Mouse (Mus musculus) 3T3-L1 (cell line): ENCODE data around the gene N4bp2.
"Not testable (repeated sequence)": the region's sequence is repeated elsewhere in the genome, so short reads cannot be mapped to it uniquely, and the experiment has no call there.

Experiments used
- DNase-seq: peaks from one replicate; pipeline ENCODE4 v3.0.0-alpha.2; 2015; ENCODE audit warnings: low read depth, low spot score

The N4bp2 gene

DNA sequence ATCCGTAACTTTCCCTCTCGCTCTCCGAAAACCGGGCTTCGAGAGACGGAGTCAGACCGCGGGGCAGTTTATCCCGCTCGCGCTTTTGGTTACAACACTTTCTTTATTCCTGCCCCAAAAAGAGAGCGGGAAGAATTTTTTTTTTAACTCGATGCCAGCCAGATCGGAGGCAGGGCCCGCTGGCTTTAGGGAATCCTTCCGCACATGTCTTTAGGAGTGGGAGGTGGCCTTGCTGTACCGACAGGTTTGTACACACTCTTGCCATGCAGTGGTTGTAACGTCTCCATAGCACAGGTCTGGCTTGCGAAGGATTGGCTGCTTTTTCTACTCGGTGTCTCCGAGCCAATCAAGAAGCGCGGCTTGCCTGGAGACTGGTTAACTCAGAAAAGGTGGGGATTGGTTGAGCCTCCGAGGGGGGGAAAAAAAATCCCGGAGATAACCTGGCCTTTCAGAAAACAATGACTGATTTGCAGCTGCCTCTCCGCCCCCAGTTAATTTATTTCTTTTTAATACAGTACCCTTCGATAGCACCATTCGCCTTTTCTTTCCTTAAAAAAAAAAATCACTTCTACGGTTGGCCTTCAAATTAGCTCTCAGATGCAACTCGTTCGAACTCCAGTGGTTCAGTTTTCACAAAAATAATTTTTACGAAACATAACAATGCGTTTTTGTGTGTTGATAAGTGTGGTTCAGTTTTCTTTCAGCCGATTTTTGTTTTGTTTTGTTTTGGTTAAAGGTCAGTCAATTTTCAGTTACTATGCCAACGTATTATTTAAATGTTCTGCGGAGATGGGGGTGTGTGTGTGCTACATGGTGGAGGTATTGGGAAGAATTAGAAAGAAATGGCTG lies 1.7 kb downstream of the N4bp2 start:
- DNase-seq: peak; percentile 98

DNA sequence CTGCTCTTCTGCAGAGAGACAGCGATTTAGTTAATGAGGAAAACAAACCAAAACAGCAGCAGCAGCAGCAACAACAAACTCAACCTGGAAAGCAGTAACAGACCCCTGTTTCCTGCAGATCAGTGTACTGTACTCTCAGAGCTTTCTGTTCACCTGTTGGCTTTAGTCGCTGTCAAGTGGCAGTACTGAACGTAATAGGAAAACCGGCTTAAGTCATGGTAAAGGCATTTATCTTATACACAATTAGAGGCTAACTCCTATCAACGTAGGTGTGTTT lies 2.3 kb downstream of the N4bp2 start:
- no peak for DNase-seq

GRCm38 (mm10) chr5:65768007-65768406 lies 4.7 kb downstream of the N4bp2 start:
- DNase-seq: no peak

DNA sequence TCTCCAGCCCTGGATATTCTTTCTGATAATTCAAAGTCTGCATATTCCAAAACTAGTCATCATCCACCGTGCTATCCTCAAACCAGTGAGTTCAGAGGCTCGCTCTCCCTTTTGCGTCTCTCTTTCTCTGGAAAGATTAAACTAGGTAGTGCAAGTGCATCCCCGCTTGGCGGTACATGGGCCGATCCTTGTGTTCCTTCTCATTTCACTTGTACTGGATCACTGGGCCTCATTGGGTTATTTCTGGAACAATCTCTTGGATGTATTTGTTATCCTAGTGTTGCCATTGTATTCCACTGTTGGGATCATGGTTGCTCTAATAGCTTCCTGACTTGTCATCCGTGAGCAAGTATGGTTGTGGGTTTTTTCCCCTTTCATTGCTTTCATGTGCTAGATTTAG lies 6.7 kb downstream of the N4bp2 start:
- DNase-seq: no peak

GRCm38 (mm10) chr5:65770493-65770892 lies 7.2 kb downstream of the N4bp2 start:
- DNase-seq: no peak

GRCm38 (mm10) chr5:65773957-65774356 lies 10.6 kb downstream of the N4bp2 start:
- not testable (repeated sequence) for DNase-seq

GRCm38 (mm10) chr5:65776166-65776565 lies 12.8 kb downstream of the N4bp2 start:
- DNase-seq: no peak

GRCm38 (mm10) chr5:65776907-65777306 lies 13.6 kb downstream of the N4bp2 start:
- no peak for DNase-seq

GRCm38 (mm10) chr5:65778986-65779385 lies 15.7 kb downstream of the N4bp2 start:
- not testable (repeated sequence) for DNase-seq

- no peak for DNase-seq
Measured at GRCm38 (mm10) chr5:65779401-65780063, 16.2 kb downstream of the N4bp2 start.

GRCm38 (mm10) chr5:65781147-65781715 lies 17.9 kb downstream of the N4bp2 start:
- no peak for DNase-seq

- no peak for DNase-seq
Measured at GRCm38 (mm10) chr5:65781769-65782715, 18.7 kb downstream of the N4bp2 start.

- DNase-seq: no peak
Measured at GRCm38 (mm10) chr5:65790604-65791225, 27.4 kb downstream of the N4bp2 start.

GRCm38 (mm10) chr5:65794202-65794601 lies 30.9 kb downstream of the N4bp2 start:
- no peak for DNase-seq

- no peak for DNase-seq
Measured at GRCm38 (mm10) chr5:65794702-65795101, 31.4 kb downstream of the N4bp2 start.

GRCm38 (mm10) chr5:65795293-65795993 lies 32.1 kb downstream of the N4bp2 start:
- DNase-seq: no peak

- no peak for DNase-seq
Measured at GRCm38 (mm10) chr5:65795994-65796298, 32.6 kb downstream of the N4bp2 start.

GRCm38 (mm10) chr5:65823601-65824133 lies 60.3 kb downstream of the N4bp2 start:
- DNase-seq: peak; percentile 45

DNA sequence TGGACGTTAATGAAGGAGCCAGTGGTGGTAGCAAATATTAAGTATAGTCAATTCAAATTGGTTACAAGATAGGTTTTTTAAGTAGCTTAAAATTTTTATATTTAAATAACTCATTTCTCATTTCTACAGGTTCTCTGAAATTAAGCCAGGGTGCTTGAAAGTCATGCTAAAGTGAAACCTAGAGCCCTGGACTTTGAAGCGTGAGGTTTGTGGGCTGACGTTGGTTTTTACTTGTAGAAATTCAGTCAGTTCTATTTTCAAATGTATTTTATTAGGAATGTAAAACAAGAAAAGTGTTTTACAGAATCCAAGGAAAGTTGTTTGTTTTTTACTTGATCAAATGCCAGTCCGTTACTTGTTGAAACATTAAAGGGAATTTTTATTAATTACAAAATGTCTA lies 63.2 kb downstream of the N4bp2 start:
- DNase-seq: no peak

- DNase-seq: no peak
Measured at GRCm38 (mm10) chr5:65827102-65827501, 63.8 kb downstream of the N4bp2 start.

GRCm38 (mm10) chr5:65828261-65828660 lies 64.9 kb downstream of the N4bp2 start:
- no peak for DNase-seq
